Mouse (Mus musculus): ENCODE results near the gene Tanc1. TPM values are rescaled to one million over a fixed set of nuclear protein-coding genes. Genes with fewer than 3 reads are reported as not detected.
"Not testable (repeated sequence)": the region's sequence is repeated elsewhere in the genome, so short reads cannot be mapped to it uniquely, and the experiment has no call there.

Tanc1 gene
- polyA plus RNA-seq, 1 experiment from 2014 or later, result 2.4 TPM

- Histone ChIP-seq H3K9me3 (ENCODE audit: low read length) (no peaks in the 10 kb centered on the region), H3K4me2 (ENCODE audit: low read depth, low read length) (no peak overlapping the region), H3K27ac (ENCODE audit: low read depth) (no peak overlapping the region), H3K9ac (replicated peaks) (no peak overlapping the region), H3K27me3 (ENCODE audit: insufficient read depth, low read length) (no peaks in the 10 kb centered on the region), H3K36me3 (replicated peaks; ENCODE audit: insufficient read depth, low read length) (peaks cover 16% of the 10 kb centered on the region), H3K4me3 (ENCODE audit: low read depth, low read length) (no peak overlapping the region), H3K4me1 (ENCODE audit: insufficient read depth) (peaks cover 2% of the 10 kb centered on the region; the same call in 1 of the 2 replicates)
- ATAC-seq, result no peak
- TF ChIP-seq EP300 (IDR thresholded peaks at IDR 0.05; ENCODE audit: low read depth) (no peak), CTCF (IDR thresholded peaks at IDR 0.05; ENCODE audit: low read depth) (no peak)
- WGBS (ENCODE audit: insufficient replicate concordance), result 83% methylated on average over 6 of the region's 6 CpGs
- no peak for DNase-seq
Observed at GRCm38 (mm10) chr2:59843848-59844247, 232.0 kb downstream of the Tanc1 start.

- not testable (repeated sequence) for H3K4me1 ChIP-seq (ENCODE audit: insufficient read depth); ATAC-seq; H3K4me3 ChIP-seq (ENCODE audit: low read depth, low read length); H3K9ac ChIP-seq (replicated peaks); H3K27ac ChIP-seq (ENCODE audit: low read depth); H3K36me3 ChIP-seq (replicated peaks; ENCODE audit: insufficient read depth, low read length); H3K4me2 ChIP-seq (ENCODE audit: low read depth, low read length); DNase-seq; H3K27me3 ChIP-seq (ENCODE audit: insufficient read depth, low read length); H3K9me3 ChIP-seq (ENCODE audit: low read length)
- WGBS (ENCODE audit: insufficient replicate concordance), result 49% methylated on average over 3 of the region's 5 CpGs
- 0 out of 2 replicates have a peak, but pooled peaks have one; percentile 1 for TF ChIP-seq CTCF (IDR thresholded peaks at IDR 0.05; ENCODE audit: low read depth)
Observed at GRCm38 (mm10) chr2:59851885-59852284, 240.0 kb downstream of the Tanc1 start.

GRCm38 (mm10) chr2:59852916-59853315 lies 241.1 kb downstream of the Tanc1 start:
- Histone ChIP-seq H3K27me3 (ENCODE audit: insufficient read depth, low read length) (no peaks in the 10 kb centered on the region), H3K9ac (replicated peaks) (no peak overlapping the region), H3K36me3 (replicated peaks; ENCODE audit: insufficient read depth, low read length) (no peaks in the 10 kb centered on the region), H3K4me3 (ENCODE audit: low read depth, low read length) (no peak overlapping the region), H3K9me3 (ENCODE audit: low read length) (no peaks in the 10 kb centered on the region), H3K4me1 (ENCODE audit: insufficient read depth) (no peaks in the 10 kb centered on the region), H3K27ac (ENCODE audit: low read depth) (no peak overlapping the region), H3K4me2 (ENCODE audit: low read depth, low read length) (no peak overlapping the region)
- no peak for TF ChIP-seq EP300 (IDR thresholded peaks at IDR 0.05; ENCODE audit: low read depth)
- TF ChIP-seq CTCF (IDR thresholded peaks at IDR 0.05; ENCODE audit: low read depth), result no peak
- no peak for DNase-seq
- WGBS (ENCODE audit: insufficient replicate concordance), result 92% methylated on average over 11 of the region's 11 CpGs
- no peak for ATAC-seq

- Histone ChIP-seq H3K36me3 (replicated peaks; ENCODE audit: insufficient read depth, low read length) (no peaks in the 10 kb centered on the region), H3K27ac (ENCODE audit: low read depth) (no peak overlapping the region), H3K9me3 (ENCODE audit: low read length) (no peaks in the 10 kb centered on the region), H3K4me3 (ENCODE audit: low read depth, low read length) (no peak overlapping the region), H3K27me3 (ENCODE audit: insufficient read depth, low read length) (no peaks in the 10 kb centered on the region), H3K9ac (replicated peaks) (no peak overlapping the region), H3K4me2 (ENCODE audit: low read depth, low read length) (no peak overlapping the region), H3K4me1 (ENCODE audit: insufficient read depth) (no peaks in the 10 kb centered on the region)
- WGBS (ENCODE audit: insufficient replicate concordance), result 82% methylated on average over 10 of the region's 10 CpGs
- no peak for TF ChIP-seq EP300 (IDR thresholded peaks at IDR 0.05; ENCODE audit: low read depth)
- TF ChIP-seq CTCF (IDR thresholded peaks at IDR 0.05; ENCODE audit: low read depth), result no peak
- no peak for DNase-seq
- no peak for ATAC-seq
Observed at GRCm38 (mm10) chr2:59853543-59853942, 241.7 kb downstream of the Tanc1 start.

GRCm38 (mm10) chr2:59854363-59854762 lies 242.5 kb downstream of the Tanc1 start:
- H3K27me3 ChIP-seq (ENCODE audit: insufficient read depth, low read length), result no peaks in the 10 kb centered on the region

GRCm38 (mm10) chr2:59862618-59863017 lies 250.8 kb downstream of the Tanc1 start:
- Histone ChIP-seq H3K27ac (ENCODE audit: low read depth) (no peak overlapping the region), H3K4me3 (ENCODE audit: low read depth, low read length) (no peak overlapping the region), H3K9ac (replicated peaks) (no peak overlapping the region), H3K4me1 (ENCODE audit: insufficient read depth) (no peaks in the 10 kb centered on the region), H3K9me3 (ENCODE audit: low read length) (no peaks in the 10 kb centered on the region), H3K36me3 (replicated peaks; ENCODE audit: insufficient read depth, low read length) (no peaks in the 10 kb centered on the region), H3K4me2 (ENCODE audit: low read depth, low read length) (no peak overlapping the region), H3K27me3 (ENCODE audit: insufficient read depth, low read length) (no peaks in the 10 kb centered on the region)
- no peak for TF ChIP-seq EP300 (IDR thresholded peaks at IDR 0.05; ENCODE audit: low read depth)
- ATAC-seq (no peak), DNase-seq (no peak)
- 68% methylated on average over 6 of the region's 6 CpGs for WGBS (ENCODE audit: insufficient replicate concordance)

More at GRCm38 (mm10) chr2:59854363-59854762, 242.5 kb downstream of the Tanc1 start:
- Histone ChIP-seq H3K9ac (replicated peaks) (no peak overlapping the region), H3K36me3 (replicated peaks; ENCODE audit: insufficient read depth, low read length) (no peaks in the 10 kb centered on the region), H3K4me3 (ENCODE audit: low read depth, low read length) (no peak overlapping the region), H3K27ac (ENCODE audit: low read depth) (no peak overlapping the region), H3K4me2 (ENCODE audit: low read depth, low read length) (no peak overlapping the region), H3K4me1 (ENCODE audit: insufficient read depth) (no peaks in the 10 kb centered on the region), H3K9me3 (ENCODE audit: low read length) (no peaks in the 10 kb centered on the region)
- ATAC-seq (no peak), DNase-seq (no peak)
- TF ChIP-seq CTCF (IDR thresholded peaks at IDR 0.05; ENCODE audit: low read depth) (no peak), EP300 (IDR thresholded peaks at IDR 0.05; ENCODE audit: low read depth) (no peak)
- 87% methylated on average over 9 of the region's 9 CpGs for WGBS (ENCODE audit: insufficient replicate concordance)

GRCm38 (mm10) chr2:59870526-59870925 lies 258.7 kb downstream of the Tanc1 start:
- Histone ChIP-seq H3K4me3 (ENCODE audit: low read depth, low read length) (no peak overlapping the region), H3K36me3 (replicated peaks; ENCODE audit: insufficient read depth, low read length) (no peaks in the 10 kb centered on the region; the same call in 1 of the 2 replicates), H3K9me3 (ENCODE audit: low read length) (no peaks in the 10 kb centered on the region), H3K9ac (replicated peaks) (no peak overlapping the region), H3K27me3 (ENCODE audit: insufficient read depth, low read length) (no peaks in the 10 kb centered on the region), H3K4me2 (ENCODE audit: low read depth, low read length) (no peak overlapping the region), H3K27ac (ENCODE audit: low read depth) (no peak overlapping the region), H3K4me1 (ENCODE audit: insufficient read depth) (no peaks in the 10 kb centered on the region)
- no peak for TF ChIP-seq EP300 (IDR thresholded peaks at IDR 0.05; ENCODE audit: low read depth)
- TF ChIP-seq CTCF (IDR thresholded peaks at IDR 0.05; ENCODE audit: low read depth), result no peak
- WGBS (ENCODE audit: insufficient replicate concordance), result 79% methylated on average over 6 of the region's 6 CpGs
- no peak for DNase-seq
- no peak for ATAC-seq
